Mouse (Mus musculus) megakaryocyte, embryonic 14.5 days (primary cell): ENCODE measurements around the gene Ddx56.

ENCODE experiments used
- FLI1 ChIP-seq: IDR thresholded peaks from 2 replicates; pipeline ENCODE4 v1.6.1; 2012; ENCODE audit warnings: low read length, inconsistent platforms, mixed read lengths
- GATA1 ChIP-seq: IDR thresholded peaks from 3 replicates; pipeline ENCODE4 v1.6.1; 2012; ENCODE audit warnings: mixed read lengths, low read length, inconsistent platforms, borderline replicate concordance

GRCm38 (mm10) chr11:6219967-6220366 lies 47.6 kb downstream of the Ddx56 start:
- TF ChIP-seq GATA1 (no peak), FLI1 (no peak)
